Mouse (Mus musculus): ENCODE measurements at regions not wholly inside any gene's neighbourhood (a gene's known extent, or its start where the extent isn't known, plus 50 kb on each side); places are given as distances from the start of the nearest gene placed in this dataset.

DNA sequence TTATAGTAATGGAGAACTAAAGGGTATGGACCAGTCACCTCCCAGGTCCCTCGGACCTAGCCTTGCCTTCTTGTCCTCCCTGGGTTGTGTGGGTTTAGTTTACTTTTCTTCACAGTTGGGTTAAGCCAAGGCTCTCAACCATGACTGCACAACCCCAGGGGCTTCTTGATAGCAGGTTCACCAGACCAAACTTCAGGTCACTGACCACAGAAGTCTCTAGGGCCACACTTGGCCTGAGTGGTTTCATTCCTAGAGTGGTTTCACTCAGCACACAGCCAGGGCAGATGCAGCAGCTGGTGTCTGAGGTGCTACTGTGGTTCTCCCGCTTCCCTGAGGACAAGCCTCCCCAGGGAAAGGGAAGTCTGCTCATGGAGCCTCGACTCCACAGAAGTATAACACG lies 95.7 kb downstream of the Banf2 start (continued):
- peak; percentile 57 for TF ChIP-seq IRF4 (IDR thresholded peaks at IDR 0.05; ENCODE audit: low read depth, low read length)
- peak; percentile 76 for TF ChIP-seq EP300 (IDR thresholded peaks at IDR 0.05; ENCODE audit: low read length)
- TF ChIP-seq JUND (conservative IDR thresholded peaks at IDR 0.05; ENCODE audit: low read depth, low read length): no peak
- no peak for TF ChIP-seq CHD1 (IDR thresholded peaks at IDR 0.05; ENCODE audit: low read depth, low read length)
- TF ChIP-seq POLR2A (IDR thresholded peaks at IDR 0.05; ENCODE audit: low read depth, low read length): no peak
- peak; percentile 80; the same call in 1 of the 2 replicates for TF ChIP-seq RCOR1 (conservative IDR thresholded peaks at IDR 0.05; ENCODE audit: low read depth, low read length)
- TF ChIP-seq TBP (conservative IDR thresholded peaks at IDR 0.05; ENCODE audit: low read depth, low read length): no peak
- TF ChIP-seq E2F4 (IDR thresholded peaks at IDR 0.05; ENCODE audit: insufficient replicate concordance, low read depth, low read length): no peak
- peak; percentile 91 for TF ChIP-seq MAFK (IDR thresholded peaks at IDR 0.05; ENCODE audit: insufficient replicate concordance, low read length)
- no peak for TF ChIP-seq NELFE (IDR thresholded peaks at IDR 0.05; ENCODE audit: low read depth, low read length)
- no peak for TF ChIP-seq RAD21 (IDR thresholded peaks at IDR 0.05; ENCODE audit: low read depth, low read length)
- no peak for TF ChIP-seq SIN3A (IDR thresholded peaks at IDR 0.05; ENCODE audit: low read length)

DNA sequence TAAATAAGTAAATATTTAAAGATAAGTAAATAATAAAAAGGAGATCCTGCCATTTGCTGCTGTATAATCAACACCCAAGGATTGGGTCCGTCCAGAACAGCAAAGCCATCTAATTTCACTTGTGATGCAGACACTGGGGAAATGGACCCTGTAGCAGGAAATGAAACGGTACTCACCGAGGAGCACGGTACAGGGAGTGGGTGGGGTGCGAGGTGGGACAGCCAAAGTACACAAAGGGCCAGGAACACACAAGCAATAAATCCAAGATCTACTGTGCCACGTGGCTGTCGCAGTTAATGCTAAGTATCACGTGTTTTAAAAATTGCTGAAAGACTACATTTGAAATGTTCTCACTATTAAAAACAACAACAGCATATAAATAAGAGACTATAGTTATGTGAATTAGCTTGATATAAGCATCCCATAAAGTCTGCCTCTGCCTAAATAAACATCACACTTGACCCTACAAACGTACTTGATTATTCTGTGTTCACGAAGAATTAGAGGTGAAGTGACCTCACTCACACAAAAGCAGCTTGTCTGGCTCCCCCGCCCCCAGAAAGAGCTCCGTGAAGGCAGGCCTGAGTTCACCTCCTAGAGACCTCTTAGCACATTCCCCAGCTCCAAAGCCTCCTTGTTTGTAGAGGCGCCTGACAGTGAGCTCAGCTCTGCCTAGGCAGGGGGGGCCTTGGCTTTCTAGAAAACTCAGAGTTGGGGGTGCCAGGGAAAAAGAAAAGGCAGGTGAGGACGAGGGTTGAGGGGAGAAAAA lies 101.1 kb downstream of the Banf2 start:
- H3K27ac ChIP-seq (ENCODE audit: insufficient read depth, low read depth): no peak overlapping the region
- dilution Hi-C loops (cut with MboI; ENCODE audit: extremely low pct_ligation_motif_present, extremely low pct_unique_long_range_greater_than_20kb, low sequenced_read_pairs): no loop called here
- no peaks in the 10 kb centered on the region for H3K79me2 ChIP-seq (replicated peaks; ENCODE audit: control insufficient read depth, extremely low read depth, insufficient read depth, poor library complexity, severe bottlenecking)

DNA sequence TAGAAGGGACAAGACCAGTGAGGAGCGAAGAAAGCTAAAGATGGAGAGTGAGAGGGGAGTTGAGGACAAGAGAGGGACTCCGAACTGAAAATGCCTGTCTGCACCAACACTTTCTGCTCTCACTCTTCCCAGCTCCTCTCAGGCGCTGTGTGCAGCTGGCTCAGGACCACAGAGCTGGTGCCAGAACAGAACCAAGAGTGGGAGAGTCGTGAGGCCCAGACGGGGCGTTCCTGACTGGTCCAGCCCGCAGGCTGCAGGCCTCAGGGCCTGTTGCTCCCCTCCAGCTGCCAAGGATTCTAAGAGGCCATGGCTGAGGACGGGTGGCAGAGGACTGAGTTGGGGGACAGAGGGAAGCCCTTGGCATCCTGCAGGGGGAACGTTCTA lies 101.7 kb downstream of the Banf2 start:
- Histone ChIP-seq H3K9ac (ENCODE audit: insufficient read depth, low read depth) (no peak overlapping the region), H3K4me1 (ENCODE audit: control insufficient read depth in 1 of 2, insufficient read depth in 2 of 2) (no peaks in the 10 kb centered on the region), H3K4me3 (replicated peaks in 1 of 3; ENCODE audit: low read depth in 2 of 3, low read length in 2 of 3, poor library complexity in 1 of 3) (no peak overlapping the region), H3K36me3 (replicated peaks in 1 of 2; ENCODE audit: control insufficient read depth in 1 of 2, insufficient read depth in 1 of 2, low read length in 1 of 2) (no peaks in the 10 kb centered on the region), H3K9me3 (replicated peaks; ENCODE audit: low read length) (peaks cover 7% of the 10 kb centered on the region), H3K27me3 (replicated peaks) (peaks cover 2% of the 10 kb centered on the region), H3K27ac (ENCODE audit: insufficient read depth, low read depth) (no peak overlapping the region), H3K79me2 (replicated peaks; ENCODE audit: control insufficient read depth, extremely low read depth, insufficient read depth, poor library complexity, severe bottlenecking) (no peaks in the 10 kb centered on the region), H3K4me2 (ENCODE audit: insufficient read depth, low read depth, poor library complexity, severe bottlenecking) (no peak overlapping the region)
- DNase-seq (ENCODE audit: extremely low read depth): no peak
- dilution Hi-C loops (cut with MboI; ENCODE audit: extremely low pct_ligation_motif_present, extremely low pct_unique_long_range_greater_than_20kb, low sequenced_read_pairs) (no loop called here), in situ Hi-C loops (cut with MboI; ENCODE audit: low pct_ligation_motif_present, low pct_unique_long_range_greater_than_20kb, low sequenced_read_pairs) (no loop called here)
- TF ChIP-seq PAX5 (IDR thresholded peaks at IDR 0.05; ENCODE audit: low read length) (no peak), UBTF (IDR thresholded peaks at IDR 0.05; ENCODE audit: low read depth, low read length) (no peak), GABPA (IDR thresholded peaks at IDR 0.05; ENCODE audit: insufficient replicate concordance, low read depth, low read length) (no peak), ZNF384 (IDR thresholded peaks at IDR 0.05; ENCODE audit: low read depth, low read length) (no peak), ETS1 (conservative IDR thresholded peaks at IDR 0.05; ENCODE audit: low read depth, low read length) (no peak), BHLHE40 (IDR thresholded peaks at IDR 0.05; ENCODE audit: low read depth, low read length) (no peak), MEF2A (IDR thresholded peaks at IDR 0.05; ENCODE audit: borderline replicate concordance, low read depth, low read length) (no peak), SIN3A (IDR thresholded peaks at IDR 0.05; ENCODE audit: low read length) (no peak), POLR2AphosphoS2 (IDR thresholded peaks at IDR 0.05; ENCODE audit: low read depth, low read length) (no peak), RAD21 (IDR thresholded peaks at IDR 0.05; ENCODE audit: low read depth, low read length) (no peak), IRF4 (IDR thresholded peaks at IDR 0.05; ENCODE audit: low read depth, low read length) (no peak), ZC3H11A (IDR thresholded peaks at IDR 0.05; ENCODE audit: low read depth, low read length) (no peak), CTCF (conservative IDR thresholded peaks at IDR 0.05 in 1 of 2, IDR thresholded peaks at IDR 0.05 in 1 of 2; ENCODE audit: low read depth in 2 of 2, low read length in 2 of 2) (no peak), ELF1 (IDR thresholded peaks at IDR 0.05; ENCODE audit: low read depth, low read length) (no peak), NELFE (IDR thresholded peaks at IDR 0.05; ENCODE audit: low read depth, low read length) (no peak), MXI1 (IDR thresholded peaks at IDR 0.05; ENCODE audit: low read depth, low read length) (no peak)

More for the DNA sequence above, 101.1 kb downstream of the Banf2 start:
- no peak for TF ChIP-seq JUN (IDR thresholded peaks at IDR 0.05; ENCODE audit: insufficient read depth, low read depth, low read length)
- TF ChIP-seq CHD1 (IDR thresholded peaks at IDR 0.05; ENCODE audit: low read depth, low read length): no peak
- TF ChIP-seq GABPA (IDR thresholded peaks at IDR 0.05; ENCODE audit: insufficient replicate concordance, low read depth, low read length): no peak
- Histone ChIP-seq H3K27me3 (replicated peaks) (peaks cover 4% of the 10 kb centered on the region), H3K4me3 (replicated peaks in 1 of 3; ENCODE audit: low read depth in 2 of 3, low read length in 2 of 3, poor library complexity in 1 of 3) (no peak overlapping the region), H3K4me1 (ENCODE audit: control insufficient read depth in 1 of 2, insufficient read depth in 2 of 2) (no peaks in the 10 kb centered on the region), H3K9me3 (replicated peaks; ENCODE audit: low read length) (peaks cover 7% of the 10 kb centered on the region), H3K9ac (ENCODE audit: insufficient read depth, low read depth) (no peak overlapping the region), H3K4me2 (ENCODE audit: insufficient read depth, low read depth, poor library complexity, severe bottlenecking) (no peak overlapping the region), H3K36me3 (replicated peaks in 1 of 2; ENCODE audit: control insufficient read depth in 1 of 2, insufficient read depth in 1 of 2, low read length in 1 of 2) (no peaks in the 10 kb centered on the region)
- no peak for DNase-seq (ENCODE audit: extremely low read depth)
- in situ Hi-C loops (cut with MboI; ENCODE audit: low pct_ligation_motif_present, low pct_unique_long_range_greater_than_20kb, low sequenced_read_pairs): no loop called here
